Mouse (Mus musculus) embryonic fibroblast, embryonic 13.5 days (primary cell): ENCODE measurements around the gene Cd247.

Source experiments
- CTCF ChIP-seq: IDR thresholded peaks from 2 replicates; pipeline ENCODE4 v1.5.1; 2011; ENCODE audit warnings: mild to moderate bottlenecking, control low read depth, low read length, moderate library complexity, borderline replicate concordance; ENCODE audit not compliant: insufficient read depth
- POLR2A ChIP-seq: IDR thresholded peaks from 2 replicates; pipeline ENCODE4 v1.6.1; 2011; ENCODE audit warnings: low read depth, mild to moderate bottlenecking, control low read depth, low read length, moderate library complexity

GRCm38 (mm10) chr1:165845366-165845765 is 56.9 kb downstream of the Cd247 start:
- TF ChIP-seq CTCF: no peak
- TF ChIP-seq POLR2A: no peak
